Mouse (Mus musculus): ENCODE data around the gene Rec8.
A peak's percentile ranks its signal among the peaks of the same experiment; 100 is the strongest.

The Rec8 gene

GRCm38 (mm10) chr14:55637795-55638194 lies 20.0 kb downstream of the Rec8 start, which contains the start of gene Gm49378:
TSS of gene Gm49378 (minus strand) at chr14:55637895.
- no peak for DNase-seq (ENCODE audit: low read depth in 2 of 2, low spot score in 2 of 2)

GRCm38 (mm10) chr14:55640816-55641215 lies 23.0 kb downstream of the Rec8 start:
- DNase-seq (ENCODE audit: low read depth in 2 of 2, low spot score in 2 of 2) = no peak

- no peak for DNase-seq (ENCODE audit: low read depth in 2 of 2, low spot score in 2 of 2)
These were observed 23.5 kb downstream of the Rec8 start for GRCm38 (mm10) chr14:55641291-55641690.

- no peak for DNase-seq (ENCODE audit: low read depth in 2 of 2, low spot score in 2 of 2)
These were observed 24.8 kb downstream of the Rec8 start for GRCm38 (mm10) chr14:55642679-55643059.

- peak; percentile 71 to 76 for DNase-seq (ENCODE audit: low read depth in 2 of 2, low spot score in 2 of 2)
These were observed 25.4 kb downstream of the Rec8 start, which contains the start of gene Tm9sf1 for GRCm38 (mm10) chr14:55643060-55643907. TSS of gene Tm9sf1 (minus strand) at chr14:55643806.

- peak; percentile 13 to 35 for DNase-seq (ENCODE audit: low read depth in 2 of 2, low spot score in 2 of 2)
These were observed 26.5 kb downstream of the Rec8 start for GRCm38 (mm10) chr14:55644261-55644888.

- DNase-seq (ENCODE audit: low read depth in 2 of 2, low spot score in 2 of 2) = no peak
These were observed 32.0 kb downstream of the Rec8 start, which contains the start of gene Tssk4 for GRCm38 (mm10) chr14:55649884-55650283. TSS of gene Tssk4 (plus strand) at chr14:55650184.

- DNase-seq (ENCODE audit: low read depth in 2 of 2, low spot score in 2 of 2) = no peak
These were observed 33.7 kb downstream of the Rec8 start for GRCm38 (mm10) chr14:55651528-55651927.

GRCm38 (mm10) chr14:55656935-55657334 lies 39.1 kb downstream of the Rec8 start:
- DNase-seq (ENCODE audit: low read depth in 2 of 2, low spot score in 2 of 2) = no peak

- DNase-seq (ENCODE audit: low read depth in 2 of 2, low spot score in 2 of 2) = no peak
These were observed 40.2 kb downstream of the Rec8 start for GRCm38 (mm10) chr14:55658011-55658410.

GRCm38 (mm10) chr14:55659960-55660573 lies 42.2 kb downstream of the Rec8 start, which contains the start of gene Mdp1:
TSS of gene Mdp1 (minus strand) at chr14:55660508.
- peak; percentile 66 to 70 for DNase-seq (ENCODE audit: low read depth in 2 of 2, low spot score in 2 of 2)

GRCm38 (mm10) chr14:55660636-55661035 lies 42.8 kb downstream of the Rec8 start:
- DNase-seq (ENCODE audit: low read depth in 2 of 2, low spot score in 2 of 2) = no peak

- DNase-seq (ENCODE audit: low read depth in 2 of 2, low spot score in 2 of 2) = no peak
These were observed 53.6 kb downstream of the Rec8 start for GRCm38 (mm10) chr14:55671486-55671832.

- peak; percentile 83 to 85 for DNase-seq (ENCODE audit: low read depth in 2 of 2, low spot score in 2 of 2)
These were observed 54.2 kb downstream of the Rec8 start, which contains the start of the genes Gmpr2 and Nedd8 for GRCm38 (mm10) chr14:55671833-55672740. TSS of gene Gmpr2 (plus strand) at chr14:55671941. TSS of gene Nedd8 (minus strand) at chr14:55672124.

- DNase-seq (ENCODE audit: low read depth in 2 of 2, low spot score in 2 of 2) = no peak
These were observed 54.9 kb downstream of the Rec8 start for GRCm38 (mm10) chr14:55672741-55673060.
